Mouse (Mus musculus) MEL (cell line): Measurements from ENCODE around the gene Ncaph2.

Source experiments
- CTCF ChIP-seq, 3 experiments: IDR thresholded peaks in 2 of 3; conservative IDR thresholded peaks in 1 of 3; 2 replicates each; pipeline ENCODE4 v1.5.1; 2011 to 2012; ENCODE audit warnings: low read length in 3 of 3, low read depth in 2 of 3, mild to moderate bottlenecking in 2 of 3, improper control_type of control experiment in 1 of 3, inconsistent platforms in 1 of 3, mixed read lengths in 1 of 3, moderate library complexity in 1 of 3; ENCODE audit not compliant: control insufficient read depth in 1 of 3, insufficient read depth in 1 of 3, poor library complexity in 1 of 3, severe bottlenecking in 1 of 3
- MAX ChIP-seq: IDR thresholded peaks from 2 replicates; pipeline ENCODE4 v1.6.1; 2011; ENCODE audit warnings: low read length, improper control_type of control experiment
- TAL1 ChIP-seq: IDR thresholded peaks from 2 replicates; pipeline ENCODE4 v1.6.1; 2012; ENCODE audit warnings: mild to moderate bottlenecking, inconsistent platforms, low read length, moderate library complexity, mixed read lengths
- ZC3H11A ChIP-seq: IDR thresholded peaks from 2 replicates; pipeline ENCODE4 v1.6.1; 2012; ENCODE audit warnings: low read depth, mild to moderate bottlenecking, inconsistent platforms, low read length, improper control_type of control experiment

GRCm38 (mm10) chr15:89373027-89373761 lies 17.7 kb downstream of the Ncaph2 start:
- no peak for TF ChIP-seq MAX
- TF ChIP-seq ZC3H11A, result no peak
- TF ChIP-seq TAL1, result no peak
- peak; percentile 52 to 80 (median 71); a peak in 5 of 6 replicates for TF ChIP-seq CTCF (IDR thresholded peaks at IDR 0.05 in 2 of 3, conservative IDR thresholded peaks at IDR 0.05 in 1 of 3; ENCODE audit: control insufficient read depth in 1 of 3, insufficient read depth in 1 of 3, low read depth in 2 of 3, low read length in 3 of 3, poor library complexity in 1 of 3, severe bottlenecking in 1 of 3)
